Mouse (Mus musculus) liver (tissue): ENCODE measurements at regions not wholly inside any gene's neighbourhood (a gene's known extent, or its start where the extent isn't known, plus 50 kb on each side); places are given as distances from the start of the nearest gene placed in this dataset.
"Not testable (repeated sequence)": the region's sequence is repeated elsewhere in the genome, so short reads cannot be mapped to it uniquely, and the experiment has no call there.

Source experiments
- DNase-seq: peaks from one replicate; pipeline ENCODE4 v3.0.0-alpha.2; 2020; ENCODE audit warnings: mixed read lengths

- peak; percentile 14 for DNase-seq
Observed at GRCm38 (mm10) chr13:60479043-60479861, 122.5 kb upstream of the Dapk1 start.

GRCm38 (mm10) chr13:60479862-60480730, 121.7 kb upstream of the Dapk1 start:
- peak; percentile 49 for DNase-seq

GRCm38 (mm10) chr13:60480731-60481431, 120.9 kb upstream of the Dapk1 start:
- DNase-seq: no peak

- DNase-seq: not testable (repeated sequence)
Observed at GRCm38 (mm10) chr13:60481451-60481850, 120.3 kb upstream of the Dapk1 start.

GRCm38 (mm10) chr13:60481946-60482345, 119.8 kb upstream of the Dapk1 start:
- DNase-seq: no peak

- DNase-seq: no peak
Observed at GRCm38 (mm10) chr13:60486105-60486504, 115.6 kb upstream of the Dapk1 start.

- no peak for DNase-seq
Observed at GRCm38 (mm10) chr13:60486871-60487270, 114.9 kb upstream of the Dapk1 start.

GRCm38 (mm10) chr13:60488131-60488883, 113.4 kb upstream of the Dapk1 start:
- peak; percentile 14 for DNase-seq

GRCm38 (mm10) chr13:60488884-60489265, 112.9 kb upstream of the Dapk1 start:
- DNase-seq: no peak

- no peak for DNase-seq
Observed at GRCm38 (mm10) chr13:60491948-60492464, 109.7 kb upstream of the Dapk1 start.

- DNase-seq: no peak
Observed at GRCm38 (mm10) chr13:60493836-60494235, 107.9 kb upstream of the Dapk1 start.

- peak; percentile 35 for DNase-seq
Observed at GRCm38 (mm10) chr13:60497714-60498400, 103.9 kb upstream of the Dapk1 start.

GRCm38 (mm10) chr13:60504196-60504595, 97.6 kb upstream of the Dapk1 start:
- no peak for DNase-seq

GRCm38 (mm10) chr13:60507611-60508010, 94.1 kb upstream of the Dapk1 start:
- no peak for DNase-seq

- no peak for DNase-seq
Observed at GRCm38 (mm10) chr13:60508054-60508453, 93.7 kb upstream of the Dapk1 start.

GRCm38 (mm10) chr13:60508856-60509255, 92.9 kb upstream of the Dapk1 start:
- no peak for DNase-seq

GRCm38 (mm10) chr13:60511101-60511500, 90.6 kb upstream of the Dapk1 start:
- no peak for DNase-seq

GRCm38 (mm10) chr13:60511628-60512027, 90.1 kb upstream of the Dapk1 start:
- no peak for DNase-seq

GRCm38 (mm10) chr13:60513756-60514155, 88.0 kb upstream of the Dapk1 start:
- no peak for DNase-seq

GRCm38 (mm10) chr13:60514806-60515205, 86.9 kb upstream of the Dapk1 start:
- DNase-seq: no peak

- DNase-seq: no peak
Observed at GRCm38 (mm10) chr13:60518010-60518409, 83.7 kb upstream of the Dapk1 start.

GRCm38 (mm10) chr13:60519708-60520107, 82.0 kb upstream of the Dapk1 start:
- no peak for DNase-seq
